ENCODE assay signal across 11 mouse cellular contexts in the genomic region with DNA sequence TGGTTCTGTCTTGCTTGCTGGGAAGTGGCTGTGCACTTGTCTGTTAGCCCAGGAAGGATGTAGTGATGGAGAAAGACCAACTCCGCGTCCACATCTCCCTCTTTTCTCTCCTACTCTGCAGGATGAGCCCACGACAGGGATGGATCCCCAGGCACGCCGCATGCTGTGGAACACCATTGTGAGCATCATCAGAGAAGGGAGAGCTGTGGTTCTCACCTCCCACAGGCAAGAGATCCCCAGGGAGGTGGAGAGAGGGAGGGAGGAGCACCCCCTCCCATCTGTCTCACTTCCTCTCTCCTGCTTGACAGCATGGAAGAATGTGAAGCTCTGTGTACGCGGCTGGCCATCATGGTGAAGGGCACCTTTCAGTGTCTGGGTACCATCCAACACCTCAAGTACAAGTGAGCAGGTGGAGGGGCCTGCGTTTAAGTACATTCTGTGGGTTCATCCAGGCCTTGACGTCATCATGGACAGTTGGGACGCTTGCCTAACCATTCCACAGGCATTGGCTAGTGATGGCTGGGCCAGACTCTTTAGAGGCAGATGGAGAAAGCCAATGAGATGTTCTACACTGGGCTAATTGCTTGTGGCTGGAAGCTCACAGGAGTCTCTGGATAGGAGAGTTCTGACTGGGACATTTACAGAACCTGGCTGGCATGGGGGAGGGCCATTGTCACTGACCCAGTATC.
DNase-seq lines count a peak whose midpoint lies in the region; ATAC-seq lines count a peak whose summit lies in the region.
"Had no signal": no experiment of that assay in that cellular context is flagged by ENCODE, and none has a peak within 500 bp of the region (broad histone marks: within the 10 kb centered on the region; RNA-seq: fewer than 3 reads in every experiment).

No protein-coding gene starts in this region.

- ATAC-seq in frontal cortex, adult (ENCODE audit: low TSS enrichment) = peak; percentile 98
- ATAC-seq: forebrain, embryonic 16.5 days had no signal

- DNase-seq in left cerebral cortex, adult 18-20 months (ENCODE audit: low spot score in 2 of 2) = peak; percentile 65 to 77
- DNase-seq in left cerebral cortex, postnatal 10 days (ENCODE audit: extremely low spot score in 1 of 2, low spot score in 2 of 2) = no peak
- DNase-seq in left cerebral cortex, adult 9 months (ENCODE audit: low spot score in 2 of 2) = peak; percentile 28 to 58
- peak; percentile 70 for DNase-seq in telencephalon, adult 2 months (ENCODE audit: low read depth, low spot score)
- no peak for DNase-seq in kidney, postnatal 14 days
- no peak for DNase-seq in heart, postnatal 4 days
- DNase-seq: adrenal gland, adult 2 months; kidney, adult 2 months; kidney, postnatal 4 days had no signal

- intact Hi-C loops in left cerebral cortex, postnatal 10 days (cut with DNase I) = no loop called here

Comparison
In these comparisons a context has a peak if more than half of its experiments do, and no peak if none do; other contexts are left out.
1. DNase-seq: peak in left cerebral cortex, adult 18-20 months (2 of 2), left cerebral cortex, adult 9 months (2 of 2) and telencephalon, adult 2 months (single experiment); none in left cerebral cortex, postnatal 10 days (0 of 2), kidney, postnatal 14 days (single experiment) and heart, postnatal 4 days (single experiment).